Mouse (Mus musculus): Measurements from ENCODE around the gene Ppard. TPM values are rescaled to one million over a fixed set of nuclear protein-coding genes. Genes with fewer than 3 reads are reported as not detected.
A peak's percentile ranks its signal among the peaks of the same experiment; 100 is the strongest.

Ppard gene
- polyA plus RNA-seq, 1 experiment = 28.0 TPM

- Histone ChIP-seq H3K36me3 (ENCODE audit: control insufficient read depth, insufficient read depth, low read length) (no peaks in the 10 kb centered on the region), H3K4me1 (ENCODE audit: control insufficient read depth, insufficient read depth, low read length) (peaks cover 6% of the 10 kb centered on the region; the same call in 1 of the 2 replicates)
- under 1% methylated on average over 65 of the region's 69 CpGs for WGBS
Measured at GRCm38 (mm10) chr17:28313212-28313879, 80.8 kb downstream of the Ppard start, which contains the start of gene Fance. Gene Fance, plus strand, starts transcription at chr17:28313519.

GRCm38 (mm10) chr17:28313880-28314225 lies 81.4 kb downstream of the Ppard start:
- TF ChIP-seq CTCF (conservative IDR thresholded peaks at IDR 0.05; ENCODE audit: insufficient read depth, insufficient read length, low read depth, low read length) (no peak), POLR2A (IDR thresholded peaks at IDR 0.05; ENCODE audit: low read depth, low read length) (no peak)
- peak overlapping the region; percentile 71 for H3K4me3 ChIP-seq (ENCODE audit: insufficient read depth, low read depth, low read length)
- H3K4me1 ChIP-seq (ENCODE audit: control insufficient read depth, insufficient read depth, low read length) = peaks cover 6% of the 10 kb centered on the region; the same call in 1 of the 2 replicates
- no peaks in the 10 kb centered on the region for H3K27me3 ChIP-seq (replicated peaks; ENCODE audit: control insufficient read depth, insufficient read depth, low read length)
- DNase-seq = no peak
- no peaks in the 10 kb centered on the region for H3K36me3 ChIP-seq (ENCODE audit: control insufficient read depth, insufficient read depth, low read length)
- H3K27ac ChIP-seq (ENCODE audit: insufficient read depth, low read depth, low read length) = no peak overlapping the region
- 1% methylated on average over 11 of the region's 11 CpGs for WGBS

More at GRCm38 (mm10) chr17:28313212-28313879, 80.8 kb downstream of the Ppard start, which contains the start of gene Fance:
- peak; percentile 60 for TF ChIP-seq POLR2A (IDR thresholded peaks at IDR 0.05; ENCODE audit: low read depth, low read length)
- no peak for TF ChIP-seq CTCF (conservative IDR thresholded peaks at IDR 0.05; ENCODE audit: insufficient read depth, insufficient read length, low read depth, low read length)
- Histone ChIP-seq H3K27me3 (replicated peaks; ENCODE audit: control insufficient read depth, insufficient read depth, low read length) (no peaks in the 10 kb centered on the region), H3K4me3 (ENCODE audit: insufficient read depth, low read depth, low read length) (peak within 1 kb of the TSS; percentile 71), H3K27ac (ENCODE audit: insufficient read depth, low read depth, low read length) (peak within 1 kb of the TSS; percentile 36)
- DNase-seq = peak; percentile 99

DNA sequence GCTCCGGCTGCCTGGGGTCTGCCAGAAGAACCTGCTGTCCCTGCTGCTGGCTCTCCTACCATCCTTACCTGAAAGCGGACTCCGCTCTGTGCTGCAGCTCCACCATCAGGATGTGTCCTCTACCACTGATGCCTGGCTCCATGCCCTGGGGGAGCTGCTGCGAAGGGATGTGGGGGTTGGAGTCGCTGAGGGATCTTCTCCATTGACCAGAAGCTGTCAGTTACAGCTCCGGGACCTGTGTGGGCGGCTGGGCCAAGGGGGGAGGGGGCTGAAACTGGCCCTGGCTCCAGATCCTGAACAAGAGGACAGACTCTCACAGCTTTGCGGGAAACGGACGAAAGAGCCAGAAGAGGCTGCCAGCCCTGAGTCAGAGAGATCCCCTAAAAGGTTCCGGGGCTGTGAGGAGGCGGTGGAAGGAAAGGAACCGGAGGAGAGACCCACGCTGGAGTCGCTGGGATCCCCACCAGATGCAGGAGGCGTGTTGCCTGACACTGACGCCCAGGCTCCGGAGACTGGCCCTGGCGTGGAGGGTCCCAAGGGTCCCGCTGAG lies 83.2 kb downstream of the Ppard start:
- no peak for DNase-seq
- H3K4me3 ChIP-seq (ENCODE audit: insufficient read depth, low read depth, low read length) = no peak overlapping the region
- WGBS = 88% methylated on average over 20 of the region's 20 CpGs
- H3K27ac ChIP-seq (ENCODE audit: insufficient read depth, low read depth, low read length) = no peak overlapping the region
- TF ChIP-seq CTCF (conservative IDR thresholded peaks at IDR 0.05; ENCODE audit: insufficient read depth, insufficient read length, low read depth, low read length) (no peak), POLR2A (IDR thresholded peaks at IDR 0.05; ENCODE audit: low read depth, low read length) (no peak)
- H3K27me3 ChIP-seq (replicated peaks; ENCODE audit: control insufficient read depth, insufficient read depth, low read length) = no peaks in the 10 kb centered on the region
- peaks cover 6% of the 10 kb centered on the region; the same call in 1 of the 2 replicates for H3K4me1 ChIP-seq (ENCODE audit: control insufficient read depth, insufficient read depth, low read length)
- no peaks in the 10 kb centered on the region for H3K36me3 ChIP-seq (ENCODE audit: control insufficient read depth, insufficient read depth, low read length)

- Histone ChIP-seq H3K27me3 (replicated peaks; ENCODE audit: control insufficient read depth, insufficient read depth, low read length) (no peaks in the 10 kb centered on the region), H3K4me1 (ENCODE audit: control insufficient read depth, insufficient read depth, low read length) (peaks cover 6% of the 10 kb centered on the region; the same call in 1 of the 2 replicates), H3K27ac (ENCODE audit: insufficient read depth, low read depth, low read length) (no peak overlapping the region), H3K36me3 (ENCODE audit: control insufficient read depth, insufficient read depth, low read length) (no peaks in the 10 kb centered on the region), H3K4me3 (ENCODE audit: insufficient read depth, low read depth, low read length) (no peak overlapping the region)
- DNase-seq = no peak
- WGBS = 94% methylated on average over 9 of the region's 9 CpGs
- no peak for TF ChIP-seq CTCF (conservative IDR thresholded peaks at IDR 0.05; ENCODE audit: insufficient read depth, insufficient read length, low read depth, low read length)
- TF ChIP-seq POLR2A (IDR thresholded peaks at IDR 0.05; ENCODE audit: low read depth, low read length) = no peak
Measured at GRCm38 (mm10) chr17:28316476-28316875, 84.0 kb downstream of the Ppard start.

DNA sequence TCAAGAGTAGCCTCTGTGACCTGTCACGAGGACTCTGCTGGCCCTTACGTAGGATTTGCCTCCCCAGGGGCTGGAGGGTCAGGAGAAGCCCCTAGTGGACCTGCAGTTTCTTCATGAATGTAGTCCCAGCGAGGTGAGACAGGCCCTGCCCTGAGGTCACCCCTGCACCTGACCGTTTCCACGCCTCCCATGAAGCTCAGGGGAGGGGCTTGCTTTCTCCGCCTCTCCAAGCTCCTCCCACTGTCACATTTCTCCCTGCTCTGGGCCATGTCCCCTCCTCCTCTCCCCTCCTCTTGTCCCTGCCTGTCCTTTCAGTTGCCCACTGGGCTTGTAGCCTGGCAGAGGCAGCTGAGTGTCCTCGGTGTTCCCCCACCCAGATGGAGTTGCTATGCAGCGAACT lies 84.6 kb downstream of the Ppard start:
- no peak for TF ChIP-seq POLR2A (IDR thresholded peaks at IDR 0.05; ENCODE audit: low read depth, low read length)
- TF ChIP-seq CTCF (conservative IDR thresholded peaks at IDR 0.05; ENCODE audit: insufficient read depth, insufficient read length, low read depth, low read length) = no peak
- H3K27me3 ChIP-seq (replicated peaks; ENCODE audit: control insufficient read depth, insufficient read depth, low read length) = no peaks in the 10 kb centered on the region
- no peak overlapping the region for H3K27ac ChIP-seq (ENCODE audit: insufficient read depth, low read depth, low read length)
- 60% methylated on average over 8 of the region's 8 CpGs for WGBS
- DNase-seq = peak; percentile 45
- H3K36me3 ChIP-seq (ENCODE audit: control insufficient read depth, insufficient read depth, low read length) = no peaks in the 10 kb centered on the region
- peaks cover 6% of the 10 kb centered on the region; the same call in 1 of the 2 replicates for H3K4me1 ChIP-seq (ENCODE audit: control insufficient read depth, insufficient read depth, low read length)
- H3K4me3 ChIP-seq (ENCODE audit: insufficient read depth, low read depth, low read length) = no peak overlapping the region

GRCm38 (mm10) chr17:28317725-28318124 lies 85.2 kb downstream of the Ppard start:
- Histone ChIP-seq H3K4me3 (ENCODE audit: insufficient read depth, low read depth, low read length) (no peak overlapping the region), H3K27ac (ENCODE audit: insufficient read depth, low read depth, low read length) (no peak overlapping the region), H3K4me1 (ENCODE audit: control insufficient read depth, insufficient read depth, low read length) (peaks cover 6% of the 10 kb centered on the region; the same call in 1 of the 2 replicates), H3K27me3 (replicated peaks; ENCODE audit: control insufficient read depth, insufficient read depth, low read length) (no peaks in the 10 kb centered on the region), H3K36me3 (ENCODE audit: control insufficient read depth, insufficient read depth, low read length) (no peaks in the 10 kb centered on the region)
- 85% methylated on average over 9 of the region's 9 CpGs for WGBS
- no peak for DNase-seq
- TF ChIP-seq POLR2A (IDR thresholded peaks at IDR 0.05; ENCODE audit: low read depth, low read length) = no peak
- no peak for TF ChIP-seq CTCF (conservative IDR thresholded peaks at IDR 0.05; ENCODE audit: insufficient read depth, insufficient read length, low read depth, low read length)

GRCm38 (mm10) chr17:28321700-28322099 lies 89.2 kb downstream of the Ppard start:
- 97% methylated on average over 4 of the region's 4 CpGs for WGBS
- no peaks in the 10 kb centered on the region for H3K27me3 ChIP-seq (replicated peaks; ENCODE audit: control insufficient read depth, insufficient read depth, low read length)
- TF ChIP-seq CTCF (conservative IDR thresholded peaks at IDR 0.05; ENCODE audit: insufficient read depth, insufficient read length, low read depth, low read length) (no peak), POLR2A (IDR thresholded peaks at IDR 0.05; ENCODE audit: low read depth, low read length) (no peak)
- no peak overlapping the region for H3K4me3 ChIP-seq (ENCODE audit: insufficient read depth, low read depth, low read length)
- no peak overlapping the region for H3K27ac ChIP-seq (ENCODE audit: insufficient read depth, low read depth, low read length)
- no peaks in the 10 kb centered on the region for H3K36me3 ChIP-seq (ENCODE audit: control insufficient read depth, insufficient read depth, low read length)
- DNase-seq = no peak
- H3K4me1 ChIP-seq (ENCODE audit: control insufficient read depth, insufficient read depth, low read length) = no peaks in the 10 kb centered on the region

Measured in kidney, adult 2 months (tissue).